Mouse (Mus musculus) forebrain, embryonic 16.5 days (tissue): ENCODE measurements around the gene Tnni3. TPM values are rescaled to one million over a fixed set of nuclear protein-coding genes. Genes with fewer than 3 reads are reported as not detected.

ENCODE experiments used
- ATAC-seq: fragments of 200-750 bp; cut with Nextera tagmentation; 2 replicates; pipeline ENCODE4 v1.8.0; 2017; ENCODE audit warnings: mild to moderate bottlenecking, moderate library complexity
- H3K27ac ChIP-seq: fragments of 300-500 bp; sonication (generic); 2 replicates; pipeline ENCODE4 v1.5.1; 2014; ENCODE audit warnings: low read length, control low read depth
- H3K27me3 ChIP-seq: fragments of 300-500 bp; sonication (generic); replicated peaks from 2 replicates; pipeline ENCODE4 v1.6.1; 2014; ENCODE audit warnings: low read length; ENCODE audit not compliant: control insufficient read depth, insufficient read depth
- H3K36me3 ChIP-seq: fragments of 300-500 bp; sonication (generic); 2 replicates; pipeline ENCODE4 v1.6.1; 2014; ENCODE audit not compliant: control insufficient read depth, insufficient read depth
- H3K4me1 ChIP-seq: fragments of 300-500 bp; sonication (generic); replicated peaks from 2 replicates; pipeline ENCODE4 v1.6.1; 2014; ENCODE audit warnings: low read length; ENCODE audit not compliant: control insufficient read depth, insufficient read depth
- H3K4me2 ChIP-seq: fragments of 300-500 bp; sonication (generic); 2 replicates; pipeline ENCODE4 v1.6.1; 2014; ENCODE audit warnings: mild to moderate bottlenecking, low read length, control low read depth
- H3K4me3 ChIP-seq: fragments of 300-500 bp; sonication (generic); replicated peaks from 2 replicates; pipeline ENCODE4 v1.5.1; 2014; ENCODE audit warnings: mild to moderate bottlenecking, low read length, control low read depth
- H3K9ac ChIP-seq: fragments of 300-500 bp; sonication (generic); replicated peaks from 2 replicates; pipeline ENCODE4 v1.6.1; 2014; ENCODE audit warnings: low read depth, low read length, control low read depth
- H3K9me3 ChIP-seq: fragments of 300-500 bp; sonication (generic); 2 replicates; pipeline ENCODE4 v1.6.1; 2016; ENCODE audit warnings: low read length; ENCODE audit not compliant: control insufficient read depth
- WGBS: fragments of 180-500 bp; shearing (Covaris S2); extraction: QIAGEN DNeasy Blood & Tissue Kit; methylation state at CpG from one replicate; pipeline ENCODE4 v1.1.7; 2014; 5-methylcytosine and 5-hydroxymethylcytosine counted together
- polyA plus RNA-seq: library from polyadenylated mRNA; unstranded; fragments of >200 nt; fragmentation: Nextera tagmentation; extraction: Ambion mirVana; gene quantifications from 2 replicates; pipeline ENCODE4 v1.2.1, GENCODE M21; 2015

Tnni3 gene
- polyA plus RNA-seq, 1 experiment from 2014 or later = 1.2 TPM

- Histone ChIP-seq H3K27ac (no peak overlapping the region), H3K9ac (no peak overlapping the region), H3K4me2 (no peak overlapping the region), H3K4me1 (no peaks in the 10 kb centered on the region), H3K36me3 (peaks cover 20% of the 10 kb centered on the region), H3K4me3 (no peak overlapping the region), H3K9me3 (no peaks in the 10 kb centered on the region), H3K27me3 (no peaks in the 10 kb centered on the region)
- no peak for ATAC-seq
- WGBS = 91% methylated on average over 13 of the region's 13 CpGs
These were observed 31.5 kb downstream of the Tnni3 start for GRCm38 (mm10) chr7:4492284-4493224.

GRCm38 (mm10) chr7:4491308-4491707, 32.7 kb downstream of the Tnni3 start:
- no peak overlapping the region for H3K9ac ChIP-seq
- H3K4me3 ChIP-seq = no peak overlapping the region
- peaks cover 16% of the 10 kb centered on the region for H3K36me3 ChIP-seq
- no peaks in the 10 kb centered on the region for H3K27me3 ChIP-seq
- H3K4me1 ChIP-seq = no peaks in the 10 kb centered on the region
- H3K4me2 ChIP-seq = no peak overlapping the region
- H3K27ac ChIP-seq = no peak overlapping the region
- no peaks in the 10 kb centered on the region for H3K9me3 ChIP-seq
- no peak for ATAC-seq
- 90% methylated on average over 6 of the region's 6 CpGs for whole genome bisulfite sequencing

DNA sequence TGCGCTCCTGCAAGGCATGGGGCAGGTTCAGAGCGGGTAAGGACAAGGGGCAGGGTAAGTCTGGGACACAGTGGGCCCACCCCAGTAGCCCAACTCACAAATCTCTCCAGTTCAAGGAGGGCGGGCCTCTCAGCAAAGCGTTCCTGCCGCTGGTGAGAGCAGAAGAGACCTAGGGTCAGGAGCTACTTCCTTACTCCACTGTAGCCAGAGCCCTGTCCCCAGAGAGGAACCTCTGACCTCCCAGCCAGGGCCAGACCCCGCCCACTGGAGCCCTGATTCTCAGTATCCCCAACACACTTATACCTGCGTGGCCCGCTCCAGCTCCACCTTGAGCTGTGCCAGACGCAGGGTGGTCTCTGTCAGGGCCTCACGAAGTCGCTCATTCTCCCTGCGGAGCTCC, 41.7 kb downstream of the Tnni3 start:
- Histone ChIP-seq H3K9me3 (no peaks in the 10 kb centered on the region), H3K4me3 (no peak overlapping the region), H3K4me1 (peaks cover 10% of the 10 kb centered on the region), H3K4me2 (no peak overlapping the region), H3K27me3 (no peaks in the 10 kb centered on the region), H3K9ac (no peak overlapping the region), H3K27ac (no peak overlapping the region), H3K36me3 (peaks cover 22% of the 10 kb centered on the region)
- WGBS = 92% methylated on average over 12 of the region's 12 CpGs
- no peak for ATAC-seq

DNA sequence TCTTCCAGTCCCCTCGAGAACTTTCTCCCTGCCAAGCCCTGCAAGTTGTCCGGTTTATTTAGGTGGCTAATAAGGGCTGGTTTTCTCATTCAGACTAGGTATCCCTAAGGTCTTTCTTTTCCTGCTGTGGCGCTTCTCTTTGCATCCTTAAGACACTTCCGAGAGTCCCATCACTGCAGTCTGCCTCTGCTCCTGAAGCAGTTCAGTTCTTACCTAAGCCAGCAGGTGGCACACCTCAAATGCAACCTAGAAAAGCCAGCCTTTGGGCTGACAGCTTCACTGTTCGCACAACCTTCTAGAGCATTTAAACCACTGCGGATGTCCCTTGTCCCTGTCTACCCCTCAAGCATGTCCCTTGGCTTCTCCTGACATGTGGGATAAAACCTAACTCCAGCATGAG, 44.4 kb downstream of the Tnni3 start:
- H3K9ac ChIP-seq = no peak overlapping the region
- H3K4me1 ChIP-seq = peaks cover 10% of the 10 kb centered on the region
- no peak overlapping the region for H3K4me3 ChIP-seq
- H3K9me3 ChIP-seq = no peaks in the 10 kb centered on the region
- no peak overlapping the region for H3K27ac ChIP-seq
- H3K27me3 ChIP-seq = no peaks in the 10 kb centered on the region
- ATAC-seq = no peak
- H3K4me2 ChIP-seq = no peak overlapping the region
- 23% methylated on average over 6 of the region's 6 CpGs for WGBS
- H3K36me3 ChIP-seq = peaks cover 18% of the 10 kb centered on the region

- Histone ChIP-seq H3K9me3 (no peaks in the 10 kb centered on the region), H3K4me2 (peak overlapping the region; percentile 79), H3K4me3 (peak overlapping the region; percentile 49), H3K36me3 (peaks cover 11% of the 10 kb centered on the region), H3K27ac (no peak overlapping the region), H3K9ac (peak overlapping the region; percentile 40), H3K27me3 (no peaks in the 10 kb centered on the region; the same call in 1 of the 2 replicates), H3K4me1 (peaks cover 10% of the 10 kb centered on the region)
- WGBS = 2% methylated on average over 16 of the region's 16 CpGs
- no peak for ATAC-seq
These were observed 45.2 kb downstream of the Tnni3 start for GRCm38 (mm10) chr7:4478796-4479291.

- Histone ChIP-seq H3K9ac (peak overlapping the region; percentile 49), H3K36me3 (peaks cover 9% of the 10 kb centered on the region), H3K4me2 (peak overlapping the region; percentile 79), H3K27ac (no peak overlapping the region), H3K4me3 (peak overlapping the region; percentile 49), H3K4me1 (peaks cover 10% of the 10 kb centered on the region), H3K9me3 (no peaks in the 10 kb centered on the region), H3K27me3 (peaks cover 2% of the 10 kb centered on the region)
- under 1% methylated on average over 39 of the region's 39 CpGs for WGBS
- peak; percentile 96 for ATAC-seq
These were observed 45.8 kb downstream of the Tnni3 start for GRCm38 (mm10) chr7:4478021-4478795.

DNA sequence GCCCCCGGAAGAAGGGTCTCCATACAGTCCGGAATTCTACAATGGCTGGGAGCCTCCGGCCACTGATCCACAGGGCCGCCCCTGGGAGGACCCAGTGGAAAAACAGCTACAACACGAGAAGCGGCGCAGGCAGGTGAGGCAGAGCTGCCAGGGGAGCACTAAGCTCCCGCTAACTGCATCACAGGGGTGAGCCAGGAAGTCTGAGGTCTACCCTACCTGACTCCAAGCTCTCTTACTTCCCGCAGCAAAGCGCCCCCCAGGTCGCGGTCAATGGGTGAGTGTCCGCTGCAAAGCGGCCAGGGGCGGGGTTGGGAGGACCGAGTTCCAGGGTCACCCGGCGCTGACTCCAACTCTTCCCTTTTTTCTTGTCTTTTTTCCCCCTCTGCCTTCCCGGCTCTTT, 50.1 kb downstream of the Tnni3 start:
- no peaks in the 10 kb centered on the region for H3K9me3 ChIP-seq
- 7% methylated on average over 19 of the region's 19 CpGs for WGBS
- no peak overlapping the region for H3K4me3 ChIP-seq
- peaks cover 21% of the 10 kb centered on the region for H3K27me3 ChIP-seq
- no peaks in the 10 kb centered on the region for H3K36me3 ChIP-seq
- H3K4me2 ChIP-seq = no peak overlapping the region
- H3K4me1 ChIP-seq = peaks cover 19% of the 10 kb centered on the region
- no peak for ATAC-seq
- no peak overlapping the region for H3K9ac ChIP-seq
- H3K27ac ChIP-seq = no peak overlapping the region

DNA sequence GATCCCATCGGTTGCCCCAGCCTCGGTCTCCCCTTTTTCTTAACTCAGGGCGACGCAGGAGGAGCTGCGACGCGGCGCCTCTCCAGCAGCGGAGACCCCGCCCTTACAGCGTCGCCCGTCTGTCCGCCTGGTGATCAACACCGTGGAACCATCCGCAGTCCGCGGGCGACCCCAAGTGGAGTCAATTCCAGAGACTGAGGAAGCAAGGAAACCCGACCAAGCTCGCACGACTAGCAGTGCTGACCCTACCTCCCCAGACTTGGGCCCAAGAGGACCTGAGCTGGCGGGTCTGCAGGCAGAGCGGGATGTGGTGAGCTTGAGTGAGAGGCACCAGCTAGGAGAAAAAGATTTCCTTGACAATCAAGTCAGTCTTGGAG, 52.9 kb downstream of the Tnni3 start:
- peak overlapping the region; percentile 83 for H3K4me2 ChIP-seq
- H3K27ac ChIP-seq = no peak overlapping the region
- H3K27me3 ChIP-seq = peaks cover 21% of the 10 kb centered on the region
- ATAC-seq = peak; percentile 87
- under 1% methylated on average over 24 of the region's 24 CpGs for WGBS
- no peaks in the 10 kb centered on the region for H3K36me3 ChIP-seq
- no peaks in the 10 kb centered on the region for H3K9me3 ChIP-seq
- H3K4me3 ChIP-seq = peak overlapping the region; percentile 50
- H3K9ac ChIP-seq = peak overlapping the region; percentile 56
- H3K4me1 ChIP-seq = peaks cover 11% of the 10 kb centered on the region
